Mouse (Mus musculus) megakaryocyte, embryonic 14.5 days (primary cell): Measurements from ENCODE around the gene Col4a4.

Source experiments
- FLI1 ChIP-seq: IDR thresholded peaks from 2 replicates; pipeline ENCODE4 v1.6.1; 2012; ENCODE audit warnings: low read length, inconsistent platforms, mixed read lengths
- GATA1 ChIP-seq: IDR thresholded peaks from 3 replicates; pipeline ENCODE4 v1.6.1; 2012; ENCODE audit warnings: mixed read lengths, low read length, inconsistent platforms, borderline replicate concordance

- no peak for TF ChIP-seq GATA1
- no peak for TF ChIP-seq FLI1
Measured at GRCm38 (mm10) chr1:82476746-82477145, 109.9 kb downstream of the Col4a4 start.
